Comparison of ENCODE assay signal across 8 mouse cellular contexts in the genomic region with DNA sequence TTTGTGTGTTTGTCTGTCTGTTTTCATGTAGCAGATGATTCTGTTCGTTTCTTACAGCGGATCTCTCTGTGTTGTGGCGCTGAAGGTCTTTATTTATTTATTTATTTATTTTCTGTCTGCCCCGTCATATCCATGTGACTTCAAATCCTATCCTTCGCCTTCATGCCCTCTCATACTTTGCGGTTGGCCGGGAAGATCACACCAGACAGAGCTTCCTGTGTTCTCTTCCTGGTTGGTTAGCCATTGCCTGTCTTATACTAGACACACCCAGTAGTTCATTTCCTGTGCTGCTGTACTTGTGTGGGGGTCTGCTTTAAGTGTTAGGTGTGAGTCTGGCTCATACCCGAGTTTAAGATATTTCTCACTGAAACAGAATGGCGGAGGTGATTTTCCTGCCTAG. TPM values are rescaled to one million over a fixed set of nuclear protein-coding genes. Genes with fewer than 3 reads are reported as not detected.
DNase-seq lines count a peak whose midpoint lies in the region; ATAC-seq and TF ChIP-seq lines count a peak whose summit lies in the region.

No protein-coding gene starts in this region.

- TF ChIP-seq CTCF in midbrain, postnatal 0 days (IDR thresholded peaks at IDR 0.05), result no peak

- no peak overlapping the region for H3K27ac ChIP-seq in ES-E14 (ENCODE audit: insufficient read depth, low read depth, low read length, poor library complexity, severe bottlenecking)
- 0 out of 2 replicates have a peak overlapping the region, but pooled peaks have one; percentile 52 for H3K27ac ChIP-seq in forebrain, embryonic 14.5 days (ENCODE audit: low read depth, low read length)
- no peak overlapping the region for H3K27ac ChIP-seq in limb, embryonic 15.5 days
- peak overlapping the region; percentile 74; the same call in 1 of the 2 replicates for H3K27ac ChIP-seq in midbrain, postnatal 0 days (ENCODE audit: low read depth, low read length)

- peak; percentile 29 for DNase-seq in cerebellum, adult 9-10 months
- DNase-seq in cerebellum, adult 11-12 months, result no peak
- no peak for DNase-seq in ES-E14 (ENCODE audit: low read depth, low spot score)
- peak; percentile 37 for DNase-seq in forebrain, embryonic 14.5 days (ENCODE audit: low spot score)
- peak; percentile 25 for DNase-seq in midbrain, postnatal 0 days (ENCODE audit: low spot score)
- DNase-seq in ovary, postnatal 10 days (ENCODE audit: low spot score), result no peak
- DNase-seq in ovary, adult 18-20 months (ENCODE audit: low spot score), result no peak

- in situ Hi-C loops in ES-E14 (cut with MboI; ENCODE audit: low sequenced_read_pairs in 2 of 2, unreplicated experiment in 2 of 2), result no loop called here

- H3K4me2 ChIP-seq in forebrain, embryonic 14.5 days (ENCODE audit: low read length), result peak overlapping the region; percentile 72
- H3K4me2 ChIP-seq in limb, embryonic 15.5 days, result peak overlapping the region; percentile 63
- peak overlapping the region; percentile 62 for H3K4me2 ChIP-seq in midbrain, postnatal 0 days (ENCODE audit: low read depth, low read length, poor library complexity, severe bottlenecking)

- 26% methylated on average over 9 of the region's 9 CpGs for WGBS in forebrain, embryonic 14.5 days
- 21% methylated on average over 9 of the region's 9 CpGs for WGBS in limb, embryonic 15.5 days
- 19% methylated on average over 9 of the region's 9 CpGs for WGBS in midbrain, postnatal 0 days

- 0 out of 2 replicates have a peak overlapping the region, but pooled peaks have one; percentile 80 for H3K9ac ChIP-seq in ES-E14 (ENCODE audit: insufficient read depth, low read depth, low read length, poor library complexity, severe bottlenecking)
- H3K9ac ChIP-seq in forebrain, embryonic 14.5 days (ENCODE audit: low read length), result peak overlapping the region; percentile 89
- peak overlapping the region; percentile 67 for H3K9ac ChIP-seq in limb, embryonic 15.5 days
- peak overlapping the region; percentile 93 for H3K9ac ChIP-seq in midbrain, postnatal 0 days (replicated peaks; ENCODE audit: low read length, poor library complexity, severe bottlenecking)

- H3K36me3 ChIP-seq in ES-E14 (ENCODE audit: control insufficient read depth, insufficient read depth, low read length, poor library complexity, severe bottlenecking), result peaks cover 19% of the 10 kb centered on the region
- peaks cover 38% of the 10 kb centered on the region for H3K36me3 ChIP-seq in forebrain, embryonic 14.5 days (ENCODE audit: control insufficient read depth, insufficient read depth, low read length)
- peaks cover 51% of the 10 kb centered on the region for H3K36me3 ChIP-seq in limb, embryonic 15.5 days
- peaks cover 21% of the 10 kb centered on the region for H3K36me3 ChIP-seq in midbrain, postnatal 0 days (ENCODE audit: insufficient read depth, low read length)

- no peaks in the 10 kb centered on the region for H3K27me3 ChIP-seq in forebrain, embryonic 14.5 days (replicated peaks; ENCODE audit: control insufficient read depth, insufficient read depth, low read length)
- no peaks in the 10 kb centered on the region for H3K27me3 ChIP-seq in limb, embryonic 15.5 days
- no peaks in the 10 kb centered on the region for H3K27me3 ChIP-seq in midbrain, postnatal 0 days (ENCODE audit: insufficient read depth, low read length)

- no peaks in the 10 kb centered on the region for H3K9me3 ChIP-seq in ES-E14 (ENCODE audit: control insufficient read depth, insufficient read depth, low read depth, low read length)
- H3K9me3 ChIP-seq in forebrain, embryonic 14.5 days (replicated peaks; ENCODE audit: control insufficient read depth, low read length), result no peaks in the 10 kb centered on the region
- no peaks in the 10 kb centered on the region for H3K9me3 ChIP-seq in limb, embryonic 15.5 days
- H3K9me3 ChIP-seq in midbrain, postnatal 0 days (ENCODE audit: low read length), result no peaks in the 10 kb centered on the region

- H3K4me3 ChIP-seq in ES-E14 (ENCODE audit: insufficient read depth in 1 of 2, low read depth in 1 of 2, low read length in 2 of 2, poor library complexity in 1 of 2, severe bottlenecking in 1 of 2), result peak overlapping the region; percentile 70 to 83
- peak overlapping the region; percentile 87 for H3K4me3 ChIP-seq in forebrain, embryonic 14.5 days (ENCODE audit: low read depth, low read length)
- peak overlapping the region; percentile 75 for H3K4me3 ChIP-seq in limb, embryonic 15.5 days
- peak overlapping the region; percentile 75 for H3K4me3 ChIP-seq in midbrain, postnatal 0 days (ENCODE audit: low read depth, low read length)

- ATAC-seq in forebrain, embryonic 14.5 days, result 0 out of 2 replicates have a peak, but pooled peaks have one; percentile 32
- ATAC-seq in limb, embryonic 15.5 days (ENCODE audit: insufficient number of reproducible peaks, low FRiP score, low TSS enrichment, low read depth), result no peak
- ATAC-seq in midbrain, postnatal 0 days (ENCODE audit: low FRiP score), result peak; percentile 34; the same call in 1 of the 2 replicates

- peaks cover 0 to 3% of the 10 kb centered on the region in 2 experiments; a peak in 1 of 4 replicates for H3K4me1 ChIP-seq in ES-E14 (ENCODE audit: control insufficient read depth in 2 of 2, insufficient read depth in 2 of 2, low read length in 2 of 2, poor library complexity in 1 of 2)
- H3K4me1 ChIP-seq in forebrain, embryonic 14.5 days (ENCODE audit: control insufficient read depth, insufficient read depth, low read length), result peaks cover 7% of the 10 kb centered on the region; the same call in 1 of the 2 replicates
- H3K4me1 ChIP-seq in limb, embryonic 15.5 days, result peaks cover 16% of the 10 kb centered on the region
- H3K4me1 ChIP-seq in midbrain, postnatal 0 days (ENCODE audit: insufficient read depth, low read length), result 0 out of 2 replicates have a peak, but pooled peaks cover 3% of the 10 kb centered on the region

TF ChIP-seq in ES-E14, 5 proteins besides CTCF, POLR2A, EP300 and RAD21:
- TF ChIP-seq MAFK (IDR thresholded peaks at IDR 0.05; ENCODE audit: insufficient read depth, low read depth, low read length), result no peak
- no peak for TF ChIP-seq ZC3H11A (IDR thresholded peaks at IDR 0.05; ENCODE audit: borderline replicate concordance, low read depth, low read length)
- no peak for TF ChIP-seq HCFC1 (IDR thresholded peaks at IDR 0.05; ENCODE audit: borderline replicate concordance, insufficient read depth, low read length)
- no peak for TF ChIP-seq ZNF384 (IDR thresholded peaks at IDR 0.05; ENCODE audit: low read depth, low read length)
- no peak for TF ChIP-seq CHD2 (IDR thresholded peaks at IDR 0.05; ENCODE audit: low read depth, low read length)

RNA-seq across cellular contexts. Expression of a gene that starts 1.0 kb away (rescaled TPM):
- 21.0 and 24.3 TPM in 2 replicates for total RNA-seq in ES-E14 (2012; rRNA removed)
- polyA plus RNA-seq in forebrain, embryonic 14.5 days (2014; fragmentation: Nextera tagmentation; extraction: Ambion mirVana), result 10.4 and 12.2 TPM in 2 replicates
- polyA plus RNA-seq in limb, embryonic 15.5 days (2015; fragmentation: Nextera tagmentation; extraction: Ambion mirVana), result 34.0 TPM in 2 replicates
- total RNA-seq in midbrain, postnatal 0 days (2014; rRNA removed), result 62.6 and 67.7 TPM in 2 replicates
- 50.1 and 55.1 TPM in 2 replicates for polyA plus RNA-seq in midbrain, postnatal 0 days (2015; fragmentation: Nextera tagmentation; extraction: Ambion mirVana)

RNA-seq across cellular contexts. Expression of a gene that starts 22.1 kb away (rescaled TPM):
- 47.8 and 56.3 TPM in 2 replicates for total RNA-seq in ES-E14 (2012; rRNA removed)
- 92.9 and 105 TPM in 2 replicates for polyA plus RNA-seq in forebrain, embryonic 14.5 days (2014; fragmentation: Nextera tagmentation; extraction: Ambion mirVana)
- polyA plus RNA-seq in limb, embryonic 15.5 days (2015; fragmentation: Nextera tagmentation; extraction: Ambion mirVana), result 56.0 and 57.8 TPM in 2 replicates
- 90.6 and 101 TPM in 2 replicates for total RNA-seq in midbrain, postnatal 0 days (2014; rRNA removed)
- polyA plus RNA-seq in midbrain, postnatal 0 days (2015; fragmentation: Nextera tagmentation; extraction: Ambion mirVana), result 113 and 114 TPM in 2 replicates

RNA-seq across cellular contexts. Expression of a gene that starts 27.1 kb away (rescaled TPM):
- 363 and 460 TPM in 2 replicates for total RNA-seq in ES-E14 (2012; rRNA removed)
- polyA plus RNA-seq in forebrain, embryonic 14.5 days (2014; fragmentation: Nextera tagmentation; extraction: Ambion mirVana), result 66.6 and 70.4 TPM in 2 replicates
- 214 and 263 TPM in 2 replicates for polyA plus RNA-seq in limb, embryonic 15.5 days (2015; fragmentation: Nextera tagmentation; extraction: Ambion mirVana)
- total RNA-seq in midbrain, postnatal 0 days (2014; rRNA removed), result 57.6 and 62.5 TPM in 2 replicates
- polyA plus RNA-seq in midbrain, postnatal 0 days (2015; fragmentation: Nextera tagmentation; extraction: Ambion mirVana), result 101 and 102 TPM in 2 replicates

RNA-seq across cellular contexts. Expression of a gene that starts 29.7 kb away (rescaled TPM):
- total RNA-seq in ES-E14 (2012; rRNA removed), result 50.8 and 77.5 TPM in 2 replicates
- polyA plus RNA-seq in forebrain, embryonic 14.5 days (2014; fragmentation: Nextera tagmentation; extraction: Ambion mirVana), result 34.3 and 42.5 TPM in 2 replicates
- polyA plus RNA-seq in limb, embryonic 15.5 days (2015; fragmentation: Nextera tagmentation; extraction: Ambion mirVana), result 34.8 and 35.4 TPM in 2 replicates
- total RNA-seq in midbrain, postnatal 0 days (2014; rRNA removed), result 73.9 and 90.6 TPM in 2 replicates
- polyA plus RNA-seq in midbrain, postnatal 0 days (2015; fragmentation: Nextera tagmentation; extraction: Ambion mirVana), result 42.7 and 43.5 TPM in 2 replicates

RNA-seq across cellular contexts. Expression of a gene that starts 34.2 kb away (rescaled TPM):
- total RNA-seq in ES-E14 (2012; rRNA removed), result 45.5 and 56.4 TPM in 2 replicates
- 25.4 and 29.9 TPM in 2 replicates for polyA plus RNA-seq in forebrain, embryonic 14.5 days (2014; fragmentation: Nextera tagmentation; extraction: Ambion mirVana)
- 30.7 and 33.4 TPM in 2 replicates for polyA plus RNA-seq in limb, embryonic 15.5 days (2015; fragmentation: Nextera tagmentation; extraction: Ambion mirVana)
- total RNA-seq in midbrain, postnatal 0 days (2014; rRNA removed), result 22.3 and 29.8 TPM in 2 replicates
- 20.4 and 21.9 TPM in 2 replicates for polyA plus RNA-seq in midbrain, postnatal 0 days (2015; fragmentation: Nextera tagmentation; extraction: Ambion mirVana)

Comparison
In these comparisons a context has a peak if more than half of its experiments do, and no peak if none do; other contexts are left out.
1. DNase-seq: peak in cerebellum, adult 9-10 months (single experiment), forebrain, embryonic 14.5 days (single experiment) and midbrain, postnatal 0 days (single experiment); none in cerebellum, adult 11-12 months (single experiment), ES-E14 (single experiment), ovary, postnatal 10 days (single experiment) and ovary, adult 18-20 months (single experiment).
2. H3K27ac ChIP-seq: peak in forebrain, embryonic 14.5 days (single experiment) and midbrain, postnatal 0 days (single experiment); none in ES-E14 (single experiment) and limb, embryonic 15.5 days (single experiment).
3. Peak in every context shown above with its lines, with median percentiles within 50 percentile points of each other: H3K4me3 ChIP-seq, H3K9ac ChIP-seq and H3K4me2 ChIP-seq.